Mouse (Mus musculus): ENCODE results near the gene C130074G19Rik. TPM values are rescaled to one million over a fixed set of nuclear protein-coding genes. Genes with fewer than 3 reads are reported as not detected.

C130074G19Rik gene
- polyA plus RNA-seq, 1 experiment, result 45.1 TPM

DNA sequence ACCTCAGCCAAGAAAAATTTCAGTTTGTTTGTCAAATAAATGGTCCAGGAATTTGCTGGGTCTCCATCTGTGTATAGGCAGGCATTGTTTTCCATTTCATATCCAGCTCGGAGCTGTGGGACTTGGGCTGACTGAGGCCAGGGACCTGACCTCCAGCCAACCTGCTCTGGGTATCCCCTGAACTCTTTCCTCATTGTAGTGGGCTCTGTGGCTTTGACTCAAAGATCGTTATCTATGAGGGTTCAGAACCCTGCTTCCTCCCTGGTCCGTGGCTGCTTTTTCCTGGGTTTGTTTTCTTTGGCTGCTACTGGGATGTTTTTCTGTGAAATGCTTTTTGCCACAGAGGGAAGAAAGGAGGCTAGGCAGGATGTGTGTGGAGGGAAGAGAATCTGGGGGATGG lies 29.1 kb downstream of the C130074G19Rik start:
- no peak overlapping the region for H3K4me3 ChIP-seq (ENCODE audit: low read depth, low read length)
- H3K36me3 ChIP-seq (ENCODE audit: control insufficient read depth, insufficient read depth, low read length), result no peaks in the 10 kb centered on the region
- peak overlapping the region; percentile 42; the same call in 1 of the 2 replicates for H3K27ac ChIP-seq (ENCODE audit: insufficient read depth, low read depth, low read length)
- H3K4me1 ChIP-seq (ENCODE audit: control insufficient read depth, insufficient read depth, insufficient read length, low read length), result peaks cover 26% of the 10 kb centered on the region; the same call in 1 of the 2 replicates
- no peaks in the 10 kb centered on the region for H3K27me3 ChIP-seq (ENCODE audit: control insufficient read depth, insufficient read depth, low read length)
- no peak for TF ChIP-seq CTCF (IDR thresholded peaks at IDR 0.05; ENCODE audit: extremely low read depth, insufficient read length, insufficient replicate concordance, low read depth, low read length)
- no peak for TF ChIP-seq POLR2A (IDR thresholded peaks at IDR 0.05; ENCODE audit: low read depth, low read length)
- WGBS, result 62% methylated on average over 3 of the region's 3 CpGs

DNA sequence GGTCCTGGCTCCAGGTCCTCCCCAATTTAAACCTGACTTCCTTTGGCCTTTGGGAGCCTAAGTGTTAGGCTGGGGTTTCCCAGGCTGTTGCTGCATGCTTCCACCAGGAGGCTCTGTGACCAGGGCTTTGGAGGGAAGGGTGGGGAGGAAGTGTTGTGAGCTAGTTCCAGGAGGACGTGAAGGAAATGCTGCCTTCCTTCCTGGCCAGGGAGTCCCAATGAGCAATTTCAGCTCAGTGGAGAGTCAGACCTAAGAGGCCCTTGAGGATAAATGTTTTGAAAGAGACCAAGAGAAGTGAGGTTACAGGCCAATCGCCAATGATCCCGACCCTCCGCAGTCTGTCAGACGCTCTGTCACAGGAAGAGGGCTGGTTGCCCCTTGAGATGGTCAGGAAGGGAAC lies 29.7 kb downstream of the C130074G19Rik start:
- TF ChIP-seq CTCF (IDR thresholded peaks at IDR 0.05; ENCODE audit: extremely low read depth, insufficient read length, insufficient replicate concordance, low read depth, low read length) (peak; percentile 81; the same call in 1 of the 2 replicates), POLR2A (IDR thresholded peaks at IDR 0.05; ENCODE audit: low read depth, low read length) (no peak)
- Histone ChIP-seq H3K4me1 (ENCODE audit: control insufficient read depth, insufficient read depth, insufficient read length, low read length) (peaks cover 23% of the 10 kb centered on the region; the same call in 1 of the 2 replicates), H3K27me3 (ENCODE audit: control insufficient read depth, insufficient read depth, low read length) (no peaks in the 10 kb centered on the region), H3K36me3 (ENCODE audit: control insufficient read depth, insufficient read depth, low read length) (no peaks in the 10 kb centered on the region), H3K4me3 (ENCODE audit: low read depth, low read length) (peak overlapping the region; percentile 6; the same call in 1 of the 2 replicates), H3K27ac (ENCODE audit: insufficient read depth, low read depth, low read length) (peak overlapping the region; percentile 42)
- WGBS, result 29% methylated on average over 5 of the region's 5 CpGs

DNA sequence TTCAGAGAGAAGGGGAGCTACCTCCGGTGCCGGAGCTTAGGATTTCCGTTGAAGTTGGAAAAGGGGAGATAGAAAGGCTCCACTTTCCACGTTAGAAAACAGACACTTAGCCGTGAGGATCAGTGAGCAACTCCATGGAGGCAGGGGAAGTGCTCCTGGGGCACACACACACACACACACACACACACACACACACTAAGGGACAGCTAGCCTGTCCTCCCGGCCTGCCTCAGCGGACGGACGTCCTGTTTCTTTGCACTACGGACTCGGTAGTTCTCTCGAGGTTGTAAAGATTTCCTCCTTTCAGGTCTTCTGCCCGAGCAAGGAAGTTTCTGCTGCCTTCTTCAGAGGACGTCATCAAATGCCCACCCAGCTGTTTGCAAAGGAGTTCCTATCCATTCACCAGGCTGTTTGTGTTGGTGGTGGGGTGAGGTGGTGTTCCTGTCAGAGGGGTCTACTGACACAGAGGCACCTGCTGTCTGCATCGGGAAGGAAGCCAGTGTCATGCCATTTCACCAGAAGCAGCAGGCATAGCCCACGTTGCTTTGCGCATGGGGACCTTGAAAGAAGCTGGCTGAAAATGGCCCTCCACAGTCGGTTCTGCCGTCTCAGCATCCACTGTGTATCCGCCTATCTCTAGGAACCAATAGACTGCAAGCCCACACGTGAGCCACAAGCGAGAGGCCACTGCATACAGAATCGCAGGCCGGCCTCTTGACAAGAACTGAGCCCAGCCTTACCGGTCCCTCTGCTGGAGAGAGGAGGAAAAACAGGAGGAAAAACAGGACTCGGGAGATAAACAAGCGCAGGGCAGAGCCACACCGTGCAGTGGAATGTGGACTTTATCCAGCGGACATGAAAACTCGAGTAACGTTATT lies 31.0 kb downstream of the C130074G19Rik start:
- WGBS, result 4% methylated on average over 31 of the region's 31 CpGs
- H3K4me3 ChIP-seq (ENCODE audit: low read depth, low read length), result peak overlapping the region; percentile 41
- H3K27ac ChIP-seq (ENCODE audit: insufficient read depth, low read depth, low read length), result peak overlapping the region; percentile 84
- TF ChIP-seq POLR2A (IDR thresholded peaks at IDR 0.05; ENCODE audit: low read depth, low read length), result 0 out of 2 replicates have a peak, but pooled peaks have one; percentile 4
- peak; percentile 78; the same call in 1 of the 2 replicates for TF ChIP-seq CTCF (IDR thresholded peaks at IDR 0.05; ENCODE audit: extremely low read depth, insufficient read length, insufficient replicate concordance, low read depth, low read length)
- H3K27me3 ChIP-seq (ENCODE audit: control insufficient read depth, insufficient read depth, low read length), result no peaks in the 10 kb centered on the region
- H3K4me1 ChIP-seq (ENCODE audit: control insufficient read depth, insufficient read depth, insufficient read length, low read length), result peaks cover 19% of the 10 kb centered on the region; the same call in 1 of the 2 replicates
- no peaks in the 10 kb centered on the region for H3K36me3 ChIP-seq (ENCODE audit: control insufficient read depth, insufficient read depth, low read length)

DNA sequence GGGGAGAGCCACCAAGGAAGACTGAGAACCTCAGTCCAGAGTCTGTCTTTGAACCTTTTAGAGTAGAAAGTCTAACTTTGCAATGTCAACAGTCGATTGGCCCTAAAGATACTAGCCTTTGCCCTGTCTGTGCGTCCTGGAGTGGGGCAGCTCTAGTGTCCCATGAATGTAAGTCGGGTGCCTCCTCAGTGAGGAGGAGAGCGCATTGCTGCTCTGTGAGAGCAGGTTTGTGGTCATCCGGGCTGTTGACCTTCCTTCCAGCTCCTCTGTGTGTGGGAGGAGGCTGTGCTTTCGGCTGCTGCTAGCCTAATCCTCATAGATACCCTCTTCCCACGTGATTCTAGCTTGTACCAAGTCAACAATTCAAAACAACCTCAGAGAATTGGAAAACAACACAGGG lies 31.9 kb downstream of the C130074G19Rik start:
- no peak overlapping the region for H3K4me3 ChIP-seq (ENCODE audit: low read depth, low read length)
- H3K4me1 ChIP-seq (ENCODE audit: control insufficient read depth, insufficient read depth, insufficient read length, low read length), result peaks cover 19% of the 10 kb centered on the region; the same call in 1 of the 2 replicates
- WGBS, result 26% methylated on average over 7 of the region's 7 CpGs
- no peaks in the 10 kb centered on the region for H3K36me3 ChIP-seq (ENCODE audit: control insufficient read depth, insufficient read depth, low read length)
- no peaks in the 10 kb centered on the region for H3K27me3 ChIP-seq (ENCODE audit: control insufficient read depth, insufficient read depth, low read length)
- H3K27ac ChIP-seq (ENCODE audit: insufficient read depth, low read depth, low read length), result peak overlapping the region; percentile 84
- TF ChIP-seq POLR2A (IDR thresholded peaks at IDR 0.05; ENCODE audit: low read depth, low read length) (no peak), CTCF (IDR thresholded peaks at IDR 0.05; ENCODE audit: extremely low read depth, insufficient read length, insufficient replicate concordance, low read depth, low read length) (no peak)

DNA sequence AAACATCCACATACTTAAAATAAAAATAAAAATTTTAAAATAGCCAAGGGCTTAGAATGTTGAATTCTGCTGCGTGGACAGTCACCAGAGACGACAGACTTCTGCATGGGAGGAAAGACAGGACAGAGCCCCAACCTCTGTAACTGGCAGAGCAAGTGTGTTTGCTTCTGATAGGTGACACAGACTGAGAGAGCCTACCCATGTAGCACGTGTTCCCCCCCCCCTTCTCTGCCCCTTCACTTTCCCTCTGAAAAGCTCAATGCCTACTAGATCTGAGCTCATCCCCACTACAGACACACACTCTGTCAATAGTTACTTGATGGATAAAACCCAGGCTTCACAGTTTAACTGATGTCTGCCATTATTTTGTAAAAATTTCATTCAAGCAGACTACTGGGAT lies 36.0 kb downstream of the C130074G19Rik start:
- no peak for TF ChIP-seq POLR2A (IDR thresholded peaks at IDR 0.05; ENCODE audit: low read depth, low read length)
- TF ChIP-seq CTCF (IDR thresholded peaks at IDR 0.05; ENCODE audit: extremely low read depth, insufficient read length, insufficient replicate concordance, low read depth, low read length), result no peak
- no peaks in the 10 kb centered on the region for H3K27me3 ChIP-seq (ENCODE audit: control insufficient read depth, insufficient read depth, low read length)
- no peak overlapping the region for H3K4me3 ChIP-seq (ENCODE audit: low read depth, low read length)
- no peak overlapping the region for H3K27ac ChIP-seq (ENCODE audit: insufficient read depth, low read depth, low read length)
- 31% methylated on average over 3 of the region's 3 CpGs for WGBS
- peaks cover 13% of the 10 kb centered on the region for H3K4me1 ChIP-seq (ENCODE audit: control insufficient read depth, insufficient read depth, insufficient read length, low read length)
- no peaks in the 10 kb centered on the region for H3K36me3 ChIP-seq (ENCODE audit: control insufficient read depth, insufficient read depth, low read length)

DNA sequence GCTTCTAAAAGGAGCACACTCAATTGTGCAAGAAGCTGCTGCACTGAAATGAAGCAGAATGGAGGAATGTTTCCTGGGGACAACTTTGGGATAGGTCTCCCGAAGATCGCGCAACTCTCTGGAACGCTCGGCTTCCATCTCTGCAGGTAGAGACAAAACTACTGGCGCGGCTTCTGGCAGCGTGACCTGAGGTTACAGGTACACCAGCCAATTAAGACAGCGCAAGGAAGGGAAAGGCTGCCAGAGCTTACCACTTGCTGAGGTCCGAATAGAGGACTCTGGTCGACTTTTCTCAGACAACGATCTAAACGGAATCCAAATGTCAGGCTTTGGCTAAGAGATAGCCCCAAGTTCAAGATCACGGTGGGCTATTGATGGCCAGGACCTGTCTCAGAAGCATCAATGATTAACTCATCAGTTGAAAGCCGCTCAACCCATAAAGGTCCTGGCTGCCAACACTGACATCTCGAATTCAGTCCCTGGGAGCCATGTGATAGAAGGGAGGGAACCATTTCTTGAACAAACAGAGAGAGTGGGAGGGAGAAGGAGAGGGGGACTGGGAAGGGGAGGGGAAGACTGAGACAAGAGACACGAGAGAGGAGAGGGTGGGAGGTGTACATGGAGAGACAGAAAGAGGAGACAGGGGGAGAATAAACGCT lies 36.8 kb downstream of the C130074G19Rik start, which contains the start of gene Marc2:
Gene Marc2, minus strand, starts transcription at position 360 of the 659 bp plus-strand sequence.
- peak within 1 kb of the TSS; percentile 88 for H3K4me3 ChIP-seq (ENCODE audit: low read depth, low read length)
- peaks cover 6% of the 10 kb centered on the region for H3K4me1 ChIP-seq (ENCODE audit: control insufficient read depth, insufficient read depth, insufficient read length, low read length)
- no peaks in the 10 kb centered on the region for H3K27me3 ChIP-seq (ENCODE audit: control insufficient read depth, insufficient read depth, low read length)
- H3K27ac ChIP-seq (ENCODE audit: insufficient read depth, low read depth, low read length), result peak within 1 kb of the TSS; percentile 84
- TF ChIP-seq POLR2A (IDR thresholded peaks at IDR 0.05; ENCODE audit: low read depth, low read length) (no peak), CTCF (IDR thresholded peaks at IDR 0.05; ENCODE audit: extremely low read depth, insufficient read length, insufficient replicate concordance, low read depth, low read length) (no peak)
- WGBS, result 1% methylated on average over 18 of the region's 18 CpGs
- peaks cover 2% of the 10 kb centered on the region for H3K36me3 ChIP-seq (ENCODE audit: control insufficient read depth, insufficient read depth, low read length)
